Mouse (Mus musculus) splenic B cell, adult 2 months (primary cell): ENCODE measurements around the gene Syt12.

Experiments
- DNase-seq: peaks from one replicate; pipeline ENCODE4 v3.0.0-alpha.2; 2011; ENCODE audit warnings: low read depth, low spot score
- H3K27me3 ChIP-seq: 2 replicates; pipeline ENCODE4 v1.6.1; 2012; ENCODE audit warnings: mild to moderate bottlenecking, low read length, moderate library complexity, mixed read lengths; ENCODE audit not compliant: control insufficient read depth, poor library complexity, insufficient read depth, severe bottlenecking
- H3K36me3 ChIP-seq: 2 replicates; pipeline ENCODE4 v1.6.1; 2012; ENCODE audit warnings: mild to moderate bottlenecking, low read length, moderate library complexity, mixed read lengths; ENCODE audit not compliant: control insufficient read depth, poor library complexity, insufficient read depth, severe bottlenecking

Syt12 gene

GRCm38 (mm10) chr19:4497263-4497973 lies 20.2 kb upstream of the Syt12 start:
- no peaks in the 10 kb centered on the region for H3K36me3 ChIP-seq
- DNase-seq: peak; percentile 77

DNA sequence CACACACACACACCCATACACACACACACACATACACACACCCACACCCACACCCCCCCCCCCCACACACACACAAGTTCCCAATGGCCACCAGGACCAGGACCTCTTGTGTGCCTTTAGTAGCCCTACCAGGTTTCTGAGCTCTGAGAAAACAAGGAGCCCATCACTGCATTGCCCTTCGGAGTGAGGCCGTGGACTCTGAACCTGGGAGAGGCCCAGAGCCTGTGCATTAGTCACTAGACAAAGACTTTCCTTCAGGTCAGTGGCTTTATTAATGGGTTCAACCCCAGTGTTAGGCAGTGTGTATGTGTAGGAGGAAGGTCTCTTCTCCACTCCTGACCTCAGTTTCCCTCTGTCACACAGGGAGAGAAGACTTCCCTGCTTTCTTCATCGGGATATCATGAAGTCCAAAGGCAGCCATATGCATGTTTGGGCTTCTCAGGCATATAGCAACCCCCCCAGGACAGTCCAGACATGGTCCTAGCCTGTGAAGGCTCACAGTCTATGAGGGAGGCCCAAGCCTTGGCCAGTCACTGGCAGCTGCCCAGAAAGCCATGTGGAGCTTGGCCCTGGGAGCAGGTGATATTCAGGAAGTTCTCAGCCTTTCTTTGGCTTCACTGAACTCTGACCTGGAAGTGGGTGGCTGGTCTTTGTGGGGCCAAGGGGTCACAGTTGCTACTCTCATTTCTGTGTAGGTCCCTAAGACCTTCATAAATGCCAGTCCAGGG lies 19.5 kb upstream of the Syt12 start:
- Histone ChIP-seq H3K36me3 (no peaks in the 10 kb centered on the region), H3K27me3 (no peaks in the 10 kb centered on the region)
- no peak for DNase-seq

More at GRCm38 (mm10) chr19:4497263-4497973, 20.2 kb upstream of the Syt12 start:
- no peaks in the 10 kb centered on the region for H3K27me3 ChIP-seq

GRCm38 (mm10) chr19:4495814-4496213 lies 18.6 kb upstream of the Syt12 start:
- no peak for DNase-seq
- no peaks in the 10 kb centered on the region for H3K27me3 ChIP-seq
- no peaks in the 10 kb centered on the region for H3K36me3 ChIP-seq

- H3K36me3 ChIP-seq: no peaks in the 10 kb centered on the region
- no peaks in the 10 kb centered on the region for H3K27me3 ChIP-seq
- no peak for DNase-seq
These were observed 17.5 kb upstream of the Syt12 start for GRCm38 (mm10) chr19:4494707-4495106.

DNA sequence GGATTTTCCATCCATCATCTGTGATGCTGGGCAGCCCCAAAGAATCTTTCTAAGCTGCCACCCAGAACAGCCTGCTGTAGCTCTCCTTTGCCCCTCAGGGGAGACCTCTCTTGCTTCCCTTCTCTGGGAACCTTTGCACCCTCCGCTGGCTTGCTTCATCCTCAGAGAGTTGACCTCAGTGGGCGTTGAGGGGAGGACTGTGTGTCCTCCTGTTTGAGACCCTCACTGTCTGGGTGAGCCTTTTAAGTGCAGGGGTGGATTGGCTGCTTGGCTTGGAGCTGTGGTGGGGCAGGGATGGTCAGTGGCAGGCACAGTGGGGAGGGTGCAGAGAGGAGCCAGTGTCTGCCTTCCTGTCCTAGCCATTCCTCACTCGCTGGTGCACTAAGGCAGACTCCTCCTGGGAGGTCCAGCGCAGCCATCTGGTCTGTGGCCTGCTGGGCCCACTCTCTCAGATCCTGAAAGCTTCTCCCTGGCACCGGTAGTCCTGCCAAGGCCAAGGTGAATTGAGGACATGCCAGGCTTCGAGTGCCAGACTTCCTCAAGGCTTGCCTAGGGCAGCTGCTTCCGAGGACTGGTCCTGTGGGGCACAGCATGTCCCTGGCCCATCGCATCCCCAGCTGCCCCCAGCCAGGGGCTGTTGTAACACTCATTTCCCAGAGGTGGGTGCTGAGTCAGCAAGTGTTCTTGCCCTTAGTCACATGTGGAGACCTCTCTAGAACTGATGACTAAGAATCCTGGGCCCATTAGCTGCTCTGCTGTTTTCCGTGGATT lies 15.5 kb upstream of the Syt12 start:
- no peak for DNase-seq
- no peaks in the 10 kb centered on the region for H3K36me3 ChIP-seq
- H3K27me3 ChIP-seq: no peaks in the 10 kb centered on the region

DNA sequence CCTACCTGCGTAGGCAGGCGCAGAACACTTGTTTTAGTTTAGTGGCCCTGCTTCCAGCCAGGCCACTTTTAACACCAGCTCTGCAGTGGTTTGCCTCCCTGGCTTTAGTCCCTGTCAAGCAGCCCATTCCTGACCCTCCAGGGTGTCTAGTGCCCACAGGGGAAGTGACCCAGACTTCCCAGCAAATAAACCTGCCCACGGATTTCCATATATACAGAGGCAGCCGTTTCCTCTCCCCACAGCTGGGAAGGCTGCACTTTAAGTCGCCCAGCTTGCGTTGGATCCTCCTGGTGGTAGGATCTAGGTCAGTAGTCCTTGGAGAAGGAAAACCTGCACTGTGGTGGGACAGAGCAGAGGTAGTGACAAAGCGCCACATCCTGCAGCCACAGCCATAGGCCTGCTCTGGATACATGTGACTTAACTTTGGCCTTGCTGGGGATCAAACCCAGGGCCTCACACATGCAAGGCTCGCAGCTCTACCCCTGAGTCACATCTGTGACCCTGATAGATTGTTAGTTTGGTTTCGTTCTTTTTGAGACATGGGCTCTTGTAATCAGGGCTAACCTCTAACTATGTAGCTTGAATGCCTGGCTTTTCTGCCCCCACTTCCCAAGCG lies 13.9 kb upstream of the Syt12 start:
- no peaks in the 10 kb centered on the region for H3K36me3 ChIP-seq
- H3K27me3 ChIP-seq: no peaks in the 10 kb centered on the region
- DNase-seq: no peak

- no peak for DNase-seq
- no peaks in the 10 kb centered on the region for H3K27me3 ChIP-seq
- H3K36me3 ChIP-seq: no peaks in the 10 kb centered on the region
These were observed 10.6 kb upstream of the Syt12 start for GRCm38 (mm10) chr19:4487877-4488276.

DNA sequence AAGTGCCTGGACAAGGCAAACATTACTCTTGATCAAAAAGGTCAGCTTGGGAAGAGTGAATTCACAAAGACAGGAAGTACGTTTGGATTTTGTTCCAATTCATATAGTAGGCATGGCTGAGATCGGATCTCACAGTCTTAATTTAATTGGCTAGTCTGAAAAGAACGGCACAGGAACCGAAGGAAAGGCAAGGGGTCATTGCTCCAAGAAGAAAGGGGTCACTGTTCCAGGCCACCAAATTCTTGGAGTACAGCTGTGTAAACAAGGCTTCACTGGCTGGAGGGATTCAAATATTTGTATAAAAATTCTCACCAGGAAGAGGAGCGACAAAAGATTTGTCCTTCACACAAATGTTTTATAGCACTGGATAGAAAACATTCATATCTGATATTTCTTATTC lies 7.8 kb upstream of the Syt12 start:
- no peak for DNase-seq
- H3K36me3 ChIP-seq: no peaks in the 10 kb centered on the region

GRCm38 (mm10) chr19:4482111-4482859 lies 5.0 kb upstream of the Syt12 start:
- DNase-seq: no peak
- Histone ChIP-seq H3K36me3 (no peaks in the 10 kb centered on the region), H3K27me3 (no peaks in the 10 kb centered on the region; the same call in 1 of the 2 replicates)

More for the DNA sequence above, 7.8 kb upstream of the Syt12 start:
- H3K27me3 ChIP-seq: no peaks in the 10 kb centered on the region; the same call in 1 of the 2 replicates

DNA sequence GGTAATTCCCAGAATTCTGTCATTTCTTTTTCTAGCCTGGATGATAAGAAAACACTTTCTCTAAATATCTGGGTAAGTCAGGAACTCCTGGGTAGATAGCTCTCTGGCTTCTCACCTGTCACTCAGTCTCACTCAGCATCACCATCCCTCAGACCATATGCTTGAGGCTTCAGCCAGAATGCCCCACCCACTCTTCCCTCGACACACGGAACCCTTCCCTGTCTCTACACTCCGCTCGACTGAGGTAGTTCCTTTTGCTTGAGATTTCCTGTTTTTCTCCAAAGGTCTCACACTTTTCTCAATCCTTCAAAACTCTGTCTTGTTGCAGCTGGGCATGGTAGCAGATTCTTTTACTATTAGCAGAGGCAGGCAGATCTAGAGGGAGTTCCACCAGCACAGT lies 4.1 kb upstream of the Syt12 start:
- Histone ChIP-seq H3K36me3 (no peaks in the 10 kb centered on the region), H3K27me3 (no peaks in the 10 kb centered on the region; the same call in 1 of the 2 replicates)
- no peak for DNase-seq

DNA sequence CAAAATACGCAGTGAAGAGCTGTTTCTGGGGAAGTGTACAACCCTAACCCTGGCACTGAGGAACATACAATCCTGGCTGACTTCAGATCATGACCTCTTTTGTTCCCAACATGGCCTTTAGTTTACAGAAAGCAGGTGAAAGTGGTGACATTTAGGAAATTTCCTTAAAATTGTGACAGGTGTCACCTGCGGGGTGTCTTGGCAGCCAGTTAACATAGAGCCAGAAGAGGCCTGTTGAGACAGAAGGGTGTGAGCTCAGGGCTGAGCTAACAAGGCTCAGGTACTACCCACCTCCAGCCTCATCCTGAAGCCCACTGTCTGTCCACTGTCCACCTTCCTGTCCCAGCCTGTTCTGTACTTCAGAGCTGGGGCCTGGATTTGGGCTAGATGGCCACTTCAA lies 2.8 kb upstream of the Syt12 start:
- no peaks in the 10 kb centered on the region for H3K36me3 ChIP-seq
- no peaks in the 10 kb centered on the region; the same call in 1 of the 2 replicates for H3K27me3 ChIP-seq
- DNase-seq: no peak

GRCm38 (mm10) chr19:4478190-4478516 lies 906 bp upstream of the Syt12 start:
- H3K27me3 ChIP-seq: no peaks in the 10 kb centered on the region; the same call in 1 of the 2 replicates
- peak; percentile 24 for DNase-seq
- H3K36me3 ChIP-seq: no peaks in the 10 kb centered on the region

GRCm38 (mm10) chr19:4476601-4477257 lies 518 bp downstream of the Syt12 start:
- Histone ChIP-seq H3K36me3 (no peaks in the 10 kb centered on the region), H3K27me3 (no peaks in the 10 kb centered on the region; the same call in 1 of the 2 replicates)
- DNase-seq: no peak
